Mouse (Mus musculus): Measurements from ENCODE around the gene Adgrg5. TPM values are rescaled to one million over a fixed set of nuclear protein-coding genes. Genes with fewer than 3 reads are reported as not detected.
A peak's percentile ranks its signal among the peaks of the same experiment; 100 is the strongest.

Gene Adgrg5
- not detected for polyA plus RNA-seq (2021)

DNA sequence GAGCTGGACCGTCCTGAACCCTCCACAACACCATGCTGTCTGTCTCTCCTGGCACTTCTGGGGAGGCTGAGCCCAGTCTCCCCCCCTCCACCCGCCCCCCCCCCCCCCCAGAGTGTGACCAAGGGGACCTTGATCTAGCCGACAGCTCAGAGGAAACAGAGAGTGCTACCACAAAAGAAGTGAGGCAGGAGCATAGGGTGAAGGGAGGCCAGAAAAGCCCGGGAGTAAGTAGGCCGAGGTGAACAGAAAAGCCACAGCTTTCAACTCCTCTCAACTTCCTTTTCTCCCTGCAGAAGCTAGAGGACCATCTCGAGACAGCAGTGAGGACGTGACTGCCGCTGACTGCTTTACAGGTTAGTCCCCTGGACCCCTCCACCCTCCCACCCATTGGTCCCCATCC is at the start of gene Adgrg5:
Adgrg5 (plus strand) TSS at position 290 of the 400 bp plus-strand sequence.
- CTCF ChIA-PET, result interaction anchor here (1.1 kb wide), 1 partner anchor 15 kb away, joined by 3 read pairs; no protein-coding TSS in a partner anchor
- in situ Hi-C loops (cut with MboI; ENCODE audit: low pct_unique_long_range_greater_than_20kb), result no loop called here
- H3K27me3 ChIP-seq, result no peaks in the 10 kb centered on the region
- ATAC-seq (no peak), DNase-seq (ENCODE audit: low read depth, low spot score) (no peak)
- POLR2A ChIA-PET, result interaction anchor here (0.6 kb wide), 1 partner anchor 25 kb away, joined by 3 read pairs; no protein-coding TSS in a partner anchor
- no peak for TF ChIP-seq CTCF (IDR thresholded peaks at IDR 0.05)

DNA sequence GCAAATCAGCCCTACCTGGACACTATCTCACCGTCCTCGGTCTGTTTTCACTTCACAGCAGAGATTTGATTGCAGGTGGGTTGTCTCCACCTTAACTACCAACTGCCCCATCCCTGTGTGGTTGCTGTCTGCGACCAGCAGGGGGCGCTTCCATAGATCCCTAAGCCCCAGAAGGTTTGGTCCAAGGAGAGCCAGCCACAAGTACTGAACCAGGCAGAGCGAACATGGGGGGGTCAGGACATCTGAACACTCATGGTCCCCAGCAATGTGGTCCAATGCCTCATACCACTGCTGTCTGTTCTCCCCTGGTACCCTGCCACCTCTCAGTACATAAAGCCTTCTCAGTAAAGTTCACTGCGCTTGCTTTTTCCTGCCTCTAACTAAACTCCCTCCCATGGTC is 49.1 kb upstream of the Adgrg5 start:
- peak; percentile 24 for ATAC-seq
- POLR2A ChIA-PET, result interaction anchor here (0.6 to 3.0 kb wide), 4 partner anchors 19 to 553 kb away, joined by 3 to 22 read pairs (median 8); no protein-coding TSS in a partner anchor
- no peak for TF ChIP-seq CTCF (IDR thresholded peaks at IDR 0.05)
- in situ Hi-C loops (cut with MboI; ENCODE audit: low pct_unique_long_range_greater_than_20kb), result loop anchor here (5.0 kb wide), 1 partner anchor 33 kb away; no protein-coding TSS in a partner anchor
- no peak for DNase-seq (ENCODE audit: low read depth, low spot score)
- no peaks in the 10 kb centered on the region for H3K27me3 ChIP-seq
- CTCF ChIA-PET, result interaction anchor here (0.7 to 5.6 kb wide), 10 partner anchors 10 to 85 kb away, joined by 3 to 41 read pairs (median 4); no protein-coding TSS in a partner anchor

DNA sequence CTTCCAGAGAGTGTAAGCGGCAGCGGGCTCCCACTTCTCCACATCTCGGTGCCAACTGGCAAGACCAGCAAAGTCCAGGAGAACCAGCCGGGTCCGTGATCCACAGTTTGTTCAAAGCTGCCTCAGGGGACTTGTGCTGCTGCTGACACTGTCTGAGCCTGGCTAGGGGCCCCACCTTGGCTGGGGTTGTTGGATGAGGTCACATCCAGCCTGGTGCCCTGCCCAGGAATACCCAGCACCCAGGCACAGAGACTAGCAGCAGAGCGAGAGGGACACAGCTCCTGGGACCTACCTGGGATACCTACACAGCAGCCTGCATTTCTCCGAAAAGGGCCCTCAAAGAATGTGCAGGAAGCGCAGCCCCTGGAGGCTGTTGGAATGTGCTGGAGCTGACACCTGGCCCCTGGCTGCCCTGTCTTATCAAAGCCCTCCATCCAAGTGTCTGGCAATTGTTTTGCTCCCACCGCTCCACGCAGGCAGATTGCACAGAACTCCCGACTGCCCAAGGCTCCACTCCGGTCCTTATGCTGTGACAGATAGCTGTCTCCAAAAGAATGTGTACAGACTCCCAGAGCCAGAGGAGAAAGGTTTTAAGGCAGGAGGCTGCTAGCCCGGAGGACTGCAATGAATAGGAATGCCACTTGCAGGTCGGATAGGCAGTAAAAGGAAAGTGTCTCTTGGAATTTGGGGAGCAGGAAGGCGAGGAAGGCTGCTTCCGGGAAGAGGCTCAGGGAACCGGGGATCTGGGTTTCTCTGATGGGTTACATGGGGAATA is 48.2 kb upstream of the Adgrg5 start:
- ChIA-PET CTCF (interaction anchor here (0.7 to 5.6 kb wide), 10 partner anchors 11 to 84 kb away, joined by 3 to 41 read pairs (median 4); no protein-coding TSS in a partner anchor), POLR2A (interaction anchor here (0.6 to 3.0 kb wide), 6 partner anchors 8 to 552 kb away, joined by 3 to 22 read pairs (median 4); no protein-coding TSS in a partner anchor)
- no peak for TF ChIP-seq CTCF (IDR thresholded peaks at IDR 0.05)
- DNase-seq (ENCODE audit: low read depth, low spot score) (no peak), ATAC-seq (no peak)
- no peaks in the 10 kb centered on the region for H3K27me3 ChIP-seq
- in situ Hi-C loops (cut with MboI; ENCODE audit: low pct_unique_long_range_greater_than_20kb), result no loop called here

DNA sequence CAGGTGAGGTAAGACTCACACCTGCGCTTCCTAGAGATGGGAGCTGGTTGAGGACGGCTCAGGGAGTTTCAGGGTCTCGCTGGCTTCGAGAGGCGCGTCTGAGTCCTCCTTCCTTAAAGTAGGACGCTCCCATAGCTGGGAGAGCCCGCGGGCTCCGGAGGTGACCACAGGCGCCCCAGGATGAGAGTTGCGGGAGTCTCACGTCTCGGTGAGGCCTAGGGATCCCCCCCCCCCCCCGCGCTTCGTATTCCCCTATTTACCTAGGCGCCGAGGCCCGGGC is 47.7 kb upstream of the Adgrg5 start:
- CTCF ChIA-PET, result interaction anchor here (1.4 to 5.6 kb wide), 6 partner anchors 11 to 41 kb away, joined by 3 to 41 read pairs (median 8); no protein-coding TSS in a partner anchor
- no peak for DNase-seq (ENCODE audit: low read depth, low spot score)
- ATAC-seq, result peak; percentile 2

DNA sequence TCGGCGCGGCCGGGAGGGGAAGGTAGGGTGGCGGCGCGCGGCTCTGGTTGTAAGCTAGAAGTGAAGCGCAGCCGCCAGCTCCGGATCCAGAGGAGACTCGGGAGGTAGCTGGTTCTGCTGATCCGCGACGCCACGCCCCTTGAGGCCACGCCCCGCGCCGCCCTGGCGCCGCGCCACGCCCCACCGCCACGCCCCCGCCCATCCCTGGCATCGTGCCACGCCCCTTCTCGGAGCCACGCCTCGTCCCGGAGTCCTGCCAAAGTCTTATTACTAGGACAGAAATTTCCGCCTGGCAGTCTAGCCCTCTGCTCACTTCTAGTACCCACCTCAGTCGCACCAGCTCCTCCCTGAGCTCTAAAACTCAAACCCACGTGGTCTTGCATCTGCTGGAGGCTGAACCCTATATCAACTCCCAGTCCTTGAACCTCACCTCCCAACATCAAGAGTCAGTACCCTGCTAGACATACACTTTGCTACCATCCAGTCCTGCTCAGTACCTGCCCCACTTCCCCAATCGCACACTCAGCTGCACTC is 47.2 kb upstream of the Adgrg5 start, which contains the start of gene Dok4:
Dok4 (minus strand) TSS at position 134 of the 534 bp plus-strand sequence.
- in situ Hi-C loops (cut with MboI; ENCODE audit: low pct_unique_long_range_greater_than_20kb), result no loop called here
- H3K27me3 ChIP-seq, result no peaks in the 10 kb centered on the region
- POLR2A ChIA-PET, result interaction anchor here (0.5 to 3.0 kb wide), 5 partner anchors 10 to 32 kb away, joined by 3 to 22 read pairs (median 5); no protein-coding TSS in a partner anchor
- ATAC-seq, result peak; percentile 44
- TF ChIP-seq CTCF (IDR thresholded peaks at IDR 0.05), result no peak
- CTCF ChIA-PET, result interaction anchor here (1.0 to 5.6 kb wide), 5 partner anchors 12 to 35 kb away, joined by 3 to 41 read pairs (median 11); no protein-coding TSS in a partner anchor
- DNase-seq (ENCODE audit: low read depth, low spot score), result peak; percentile 73

More for the DNA sequence above, 47.7 kb upstream of the Adgrg5 start:
- H3K27me3 ChIP-seq, result no peaks in the 10 kb centered on the region
- TF ChIP-seq CTCF (IDR thresholded peaks at IDR 0.05), result no peak
- in situ Hi-C loops (cut with MboI; ENCODE audit: low pct_unique_long_range_greater_than_20kb), result no loop called here
- POLR2A ChIA-PET, result interaction anchor here (0.5 to 3.0 kb wide), 6 partner anchors 8 to 37 kb away, joined by 3 to 22 read pairs (median 4); no protein-coding TSS in a partner anchor

DNA sequence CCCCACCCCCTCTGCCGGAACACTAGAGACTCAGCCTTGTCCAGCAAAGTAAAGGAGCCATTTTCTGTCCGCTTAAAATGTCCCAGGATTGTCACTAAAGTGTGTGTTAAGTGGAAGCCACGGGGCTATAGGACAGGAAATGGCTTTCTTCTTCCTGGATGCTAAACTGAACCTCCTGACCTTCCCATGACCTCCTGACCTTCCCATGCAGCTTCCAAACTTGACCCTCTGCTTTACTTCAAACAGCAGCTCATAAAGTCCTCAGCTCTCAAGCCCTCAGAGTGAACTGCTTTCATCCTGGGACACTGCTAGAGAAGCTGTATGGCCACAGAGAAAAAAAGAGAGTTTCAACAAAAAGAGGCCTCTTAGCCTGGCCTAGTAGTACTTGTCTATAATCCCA is 46.7 kb upstream of the Adgrg5 start:
- ATAC-seq, result no peak
- CTCF ChIA-PET, result interaction anchor here (1.0 to 2.6 kb wide), 4 partner anchors 12 to 40 kb away, joined by 3 to 11 read pairs (median 3); no protein-coding TSS in a partner anchor

DNA sequence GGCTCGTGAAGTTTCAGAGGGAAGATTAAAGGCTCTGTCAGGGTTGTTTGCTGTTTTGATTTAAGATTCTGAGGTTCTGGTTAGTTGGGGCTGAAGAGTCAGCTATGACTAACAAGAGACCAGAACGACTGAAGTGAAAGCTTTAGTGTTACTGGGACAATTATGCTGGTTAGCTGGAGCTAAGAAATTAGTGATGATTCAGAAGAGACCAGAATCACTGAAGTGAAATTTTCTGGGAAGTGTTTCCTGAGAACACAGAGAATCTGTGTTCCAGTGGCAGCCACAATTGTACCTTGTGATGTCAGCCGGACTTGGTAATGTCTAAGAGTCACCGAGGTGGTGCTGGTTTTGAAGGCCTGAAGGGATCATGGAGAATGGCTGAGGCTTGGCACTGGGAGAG is 42.8 kb upstream of the Adgrg5 start:
- DNase-seq (ENCODE audit: low read depth, low spot score) (peak; percentile 78), ATAC-seq (peak; percentile 58)
- no peaks in the 10 kb centered on the region for H3K27me3 ChIP-seq
- in situ Hi-C loops (cut with MboI; ENCODE audit: low pct_unique_long_range_greater_than_20kb), result no loop called here
- POLR2A ChIA-PET, result interaction anchor here (0.7 to 0.9 kb wide), 2 partner anchors 14 to 25 kb away, joined by 3 read pairs; no protein-coding TSS in a partner anchor
- CTCF ChIA-PET, result interaction anchor here (1.0 to 1.1 kb wide), 5 partner anchors 17 to 35 kb away, joined by 3 to 4 read pairs (median 3); no protein-coding TSS in a partner anchor
- TF ChIP-seq CTCF (IDR thresholded peaks at IDR 0.05), result no peak

More for the DNA sequence above, 46.7 kb upstream of the Adgrg5 start:
- in situ Hi-C loops (cut with MboI; ENCODE audit: low pct_unique_long_range_greater_than_20kb), result no loop called here
- no peak for TF ChIP-seq CTCF (IDR thresholded peaks at IDR 0.05)
- POLR2A ChIA-PET, result interaction anchor here (0.9 to 3.0 kb wide), 2 partner anchors 10 to 28 kb away, joined by 5 to 22 read pairs; no protein-coding TSS in a partner anchor
- no peaks in the 10 kb centered on the region for H3K27me3 ChIP-seq
- no peak for DNase-seq (ENCODE audit: low read depth, low spot score)

DNA sequence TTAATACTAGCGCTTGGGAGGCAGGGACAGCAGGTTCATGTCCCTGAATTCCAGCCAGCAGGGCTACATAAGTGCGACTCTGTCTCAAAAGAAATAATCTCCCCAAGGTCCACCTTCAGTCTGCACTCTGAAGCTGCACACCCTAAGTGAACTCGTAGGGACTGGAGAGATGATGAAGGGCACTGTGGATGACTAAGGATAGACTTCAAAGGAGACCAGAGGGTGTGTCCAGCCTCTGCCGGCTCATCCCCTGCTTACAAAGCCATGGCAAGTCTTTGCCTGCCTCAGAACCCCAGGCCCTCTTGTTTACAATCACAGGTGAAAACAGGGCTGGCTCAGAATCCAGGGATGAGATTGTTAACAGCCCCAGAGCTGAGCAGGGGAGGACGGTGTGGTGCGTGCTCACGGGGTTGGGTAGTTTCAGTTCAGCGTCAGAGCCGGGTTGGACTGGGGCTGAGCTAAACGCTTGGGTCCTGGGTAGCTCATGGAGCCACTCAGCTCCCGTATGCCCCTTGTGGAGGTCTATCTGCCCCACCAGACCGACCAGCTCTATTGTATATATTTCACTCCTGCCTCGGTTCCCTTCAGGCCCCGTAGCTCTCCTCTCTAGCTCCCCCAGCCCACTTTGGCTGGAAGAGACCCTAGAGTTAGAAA is 35.0 kb upstream of the Adgrg5 start:
- in situ Hi-C loops (cut with MboI; ENCODE audit: low pct_unique_long_range_greater_than_20kb), result no loop called here
- ChIA-PET POLR2A (no interaction called here), CTCF (interaction anchor here (1.0 to 2.1 kb wide), 3 partner anchors 10 to 15 kb away, joined by 3 to 5 read pairs (median 3); no protein-coding TSS in a partner anchor)
- TF ChIP-seq CTCF (IDR thresholded peaks at IDR 0.05), result no peak
- DNase-seq (ENCODE audit: low read depth, low spot score) (no peak), ATAC-seq (no peak)
- H3K27me3 ChIP-seq, result no peaks in the 10 kb centered on the region

DNA sequence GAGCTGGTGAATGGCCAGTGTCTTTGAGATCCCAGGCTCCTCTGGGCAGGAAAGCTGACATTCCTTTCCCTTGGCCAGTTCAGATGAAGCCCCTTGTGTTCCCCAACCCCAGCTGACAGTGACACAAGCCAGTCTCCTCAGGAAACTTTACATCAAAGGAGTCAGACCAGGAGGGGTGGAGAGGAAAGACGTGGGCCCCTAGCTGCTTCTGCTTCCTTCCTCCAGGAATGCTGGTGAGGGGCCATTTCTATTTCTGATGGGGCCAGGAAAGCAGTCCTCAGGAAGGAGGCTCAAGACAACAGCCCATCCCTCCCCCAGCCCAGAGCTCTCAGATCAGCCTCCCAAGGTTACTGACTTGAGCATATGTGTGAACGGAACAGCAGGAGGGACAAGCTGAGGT is 30.6 kb upstream of the Adgrg5 start:
- POLR2A ChIA-PET, result no interaction called here

DNA sequence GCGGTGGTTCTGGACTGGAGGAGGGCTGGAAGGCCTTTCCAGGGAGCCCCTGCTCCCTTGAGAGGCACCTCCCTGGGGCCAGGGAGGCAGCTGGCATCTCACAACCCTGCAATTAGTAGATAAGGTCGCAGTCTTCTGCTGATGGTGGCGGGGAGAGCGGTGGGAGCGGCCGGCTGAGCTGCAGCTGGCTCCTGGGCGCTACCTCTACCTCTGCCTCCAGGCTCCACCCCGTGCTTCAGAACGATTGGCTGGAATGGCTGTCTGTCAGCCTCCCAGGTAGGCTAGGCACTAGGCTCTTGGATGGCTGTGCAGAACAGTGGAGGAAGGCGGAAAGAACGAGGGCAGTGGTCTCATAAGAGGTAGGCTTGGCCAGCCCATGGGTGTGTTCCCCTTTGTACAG is 24.2 kb upstream of the Adgrg5 start:
- in situ Hi-C loops (cut with MboI; ENCODE audit: low pct_unique_long_range_greater_than_20kb), result no loop called here
- DNase-seq (ENCODE audit: low read depth, low spot score) (no peak), ATAC-seq (no peak)
- ChIA-PET POLR2A (interaction anchor here (1.8 kb wide), 1 partner anchor 13 kb away, joined by 9 read pairs; no protein-coding TSS in a partner anchor), CTCF (interaction anchor here (1.8 kb wide), 1 partner anchor 10 kb away, joined by 5 read pairs; no protein-coding TSS in a partner anchor)
- no peak for TF ChIP-seq CTCF (IDR thresholded peaks at IDR 0.05)
- no peaks in the 10 kb centered on the region for H3K27me3 ChIP-seq

More for the DNA sequence above, 30.6 kb upstream of the Adgrg5 start:
- TF ChIP-seq CTCF (IDR thresholded peaks at IDR 0.05), result no peak
- no peak for DNase-seq (ENCODE audit: low read depth, low spot score)
- CTCF ChIA-PET, result no interaction called here
- ATAC-seq, result no peak
- in situ Hi-C loops (cut with MboI; ENCODE audit: low pct_unique_long_range_greater_than_20kb), result no loop called here
- H3K27me3 ChIP-seq, result no peaks in the 10 kb centered on the region
